Mouse (Mus musculus): ENCODE results near the gene Plcb4.

Gene Plcb4

DNA sequence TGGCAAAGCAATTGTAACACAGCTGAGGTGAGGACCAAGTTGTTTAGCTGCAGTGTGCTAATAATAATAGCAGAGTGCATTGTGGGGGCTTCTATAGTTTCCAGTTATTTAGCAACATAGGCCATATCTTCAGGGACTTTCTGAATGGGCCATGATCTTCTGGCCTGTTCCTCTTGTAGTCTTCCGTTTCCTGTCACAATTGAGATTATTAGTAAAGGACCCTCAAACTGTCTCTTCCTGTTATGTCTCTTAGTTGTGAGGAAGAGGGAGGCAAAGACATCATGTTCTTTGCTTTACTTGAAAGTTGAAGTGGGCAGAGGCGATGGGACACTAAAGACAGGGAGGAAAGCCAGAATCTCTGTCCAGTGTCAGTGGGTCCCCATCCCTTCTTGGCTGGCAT lies 195.2 kb downstream of the Plcb4 start:
- DNase-seq (ENCODE audit: low read depth, low spot score) = no peak

DNA sequence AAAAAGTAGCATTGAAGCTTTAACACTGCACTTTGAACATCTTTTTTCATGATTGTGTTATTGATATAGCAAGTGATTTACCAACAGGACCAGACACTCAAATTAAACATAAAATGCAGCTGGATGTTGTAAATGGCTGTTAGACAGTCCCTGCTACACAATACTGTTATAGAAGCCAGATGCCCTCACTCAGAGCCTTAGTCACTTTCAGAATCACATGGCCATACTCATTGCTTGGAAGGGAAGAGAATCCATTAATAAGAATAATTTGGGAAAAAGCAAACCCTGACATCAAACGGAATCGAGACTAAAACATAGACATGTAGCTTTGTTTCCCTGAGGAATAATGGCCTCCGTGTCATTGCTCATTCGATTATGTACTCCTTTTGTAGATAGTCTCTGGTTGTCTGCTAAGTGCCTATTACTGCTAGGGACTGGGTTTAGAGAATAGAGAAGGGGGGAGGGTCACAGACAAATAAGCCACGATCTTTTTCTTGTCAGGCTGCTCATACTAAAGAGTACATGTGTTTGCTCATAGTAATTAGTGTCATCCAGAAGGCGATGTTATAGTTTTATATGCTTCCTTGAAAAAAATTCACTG lies 197.2 kb downstream of the Plcb4 start:
- no peak for DNase-seq (ENCODE audit: low read depth, low spot score)

DNA sequence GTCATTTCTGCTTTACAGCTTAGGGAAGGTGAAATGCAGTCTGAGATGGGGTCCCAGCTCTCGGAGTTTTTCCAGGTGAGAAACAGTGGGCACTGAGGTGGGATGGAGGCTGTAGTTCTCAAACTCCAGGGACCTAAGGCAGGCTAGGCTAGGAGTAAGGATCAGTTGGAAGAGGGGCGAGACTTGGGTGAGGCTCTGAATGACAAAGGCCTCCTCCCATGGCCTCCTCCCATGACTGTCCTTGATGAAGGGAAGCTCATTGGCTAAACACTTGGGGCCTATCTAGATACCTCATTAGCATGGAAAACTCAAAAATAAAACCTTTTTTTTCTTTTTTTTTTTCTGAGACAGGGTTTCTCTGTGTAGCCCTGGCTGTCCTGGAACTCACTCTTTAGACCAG lies 198.0 kb downstream of the Plcb4 start:
- DNase-seq (ENCODE audit: low read depth, low spot score) = no peak

DNA sequence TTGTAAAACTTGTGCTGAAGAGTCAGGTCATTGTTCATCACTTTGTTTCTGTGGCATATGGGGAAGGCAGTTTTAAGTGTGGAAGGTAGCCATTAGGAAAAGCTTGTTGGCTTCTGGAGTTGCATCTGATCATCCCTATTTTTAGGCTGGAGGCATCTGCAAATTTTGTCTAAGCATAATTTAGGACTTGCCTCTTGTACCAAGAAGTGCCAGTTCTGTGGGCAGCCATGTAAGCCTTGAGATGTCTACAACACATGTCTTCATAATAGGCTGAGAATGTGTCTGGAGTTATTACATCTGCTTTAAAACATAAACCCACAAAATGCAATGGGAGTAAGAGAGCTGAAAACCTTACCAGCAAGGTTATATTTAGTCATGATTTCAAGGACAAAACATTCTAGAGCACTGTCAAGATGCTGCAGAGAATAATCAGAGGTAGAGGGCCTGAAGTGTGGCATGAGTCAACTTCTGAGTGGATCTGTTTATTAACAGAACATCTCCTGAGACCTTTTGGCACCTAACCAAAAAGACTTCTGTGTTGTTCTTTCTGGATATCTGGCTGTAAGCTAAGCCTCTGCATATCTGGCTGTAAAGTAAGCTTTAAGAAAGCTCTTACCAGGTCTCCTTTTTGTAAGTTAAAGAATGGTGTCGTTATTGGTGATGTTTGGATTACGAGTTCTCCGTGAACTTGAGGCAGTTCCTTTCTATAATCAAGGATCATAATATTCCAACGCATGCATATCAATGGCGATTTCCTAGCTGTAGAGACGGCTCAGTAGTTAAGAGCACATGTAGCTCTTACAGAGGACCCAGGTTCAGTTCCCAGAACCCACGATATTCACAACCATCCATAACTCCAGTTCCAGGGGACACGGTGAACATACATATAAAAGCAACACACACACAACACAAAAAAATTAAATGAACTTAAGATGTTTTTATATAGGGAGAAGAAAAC lies 203.0 kb downstream of the Plcb4 start:
- DNase-seq (ENCODE audit: low read depth, low spot score) = peak; percentile 56

DNA sequence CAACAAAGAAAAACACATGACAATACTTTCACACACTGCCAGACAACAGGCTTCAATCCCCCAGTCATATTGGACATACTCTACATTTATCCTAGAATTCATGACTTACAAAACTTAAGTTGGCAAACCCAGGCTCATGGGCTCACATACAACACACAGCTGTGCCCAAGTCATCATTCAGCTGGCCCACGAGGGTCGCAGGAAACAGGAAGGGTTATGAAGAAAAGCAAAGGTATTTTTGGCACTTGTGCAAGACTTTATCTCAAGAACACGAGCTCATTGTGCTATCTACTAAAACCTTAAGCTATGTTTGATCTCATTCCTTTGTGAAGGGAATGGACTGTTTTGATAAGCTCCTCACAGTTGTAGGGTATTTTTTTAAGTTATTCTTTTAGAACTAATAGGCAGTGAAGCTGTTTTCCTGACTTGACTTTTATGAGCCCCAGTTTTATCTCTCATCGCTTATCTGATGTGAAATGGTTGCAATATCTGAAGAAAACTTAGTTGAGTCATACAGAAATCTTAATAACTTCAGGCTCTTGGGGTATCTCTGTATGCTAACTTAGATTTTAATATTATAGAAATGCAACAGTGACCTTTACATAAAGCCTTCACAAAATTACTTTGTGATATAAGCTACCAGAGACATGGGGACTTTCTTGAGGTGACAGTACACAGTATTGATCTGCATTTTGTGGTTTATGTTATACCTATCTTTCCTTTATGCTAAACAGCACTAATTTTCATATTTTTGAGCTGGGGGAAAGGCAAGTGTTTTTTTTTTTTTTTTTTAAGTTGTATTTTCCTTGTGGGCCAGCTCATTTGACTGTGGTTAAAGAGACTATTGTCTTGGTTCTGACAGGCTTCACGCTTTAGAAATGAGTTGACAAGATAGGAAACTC lies 203.9 kb downstream of the Plcb4 start:
- DNase-seq (ENCODE audit: low read depth, low spot score) = no peak

DNA sequence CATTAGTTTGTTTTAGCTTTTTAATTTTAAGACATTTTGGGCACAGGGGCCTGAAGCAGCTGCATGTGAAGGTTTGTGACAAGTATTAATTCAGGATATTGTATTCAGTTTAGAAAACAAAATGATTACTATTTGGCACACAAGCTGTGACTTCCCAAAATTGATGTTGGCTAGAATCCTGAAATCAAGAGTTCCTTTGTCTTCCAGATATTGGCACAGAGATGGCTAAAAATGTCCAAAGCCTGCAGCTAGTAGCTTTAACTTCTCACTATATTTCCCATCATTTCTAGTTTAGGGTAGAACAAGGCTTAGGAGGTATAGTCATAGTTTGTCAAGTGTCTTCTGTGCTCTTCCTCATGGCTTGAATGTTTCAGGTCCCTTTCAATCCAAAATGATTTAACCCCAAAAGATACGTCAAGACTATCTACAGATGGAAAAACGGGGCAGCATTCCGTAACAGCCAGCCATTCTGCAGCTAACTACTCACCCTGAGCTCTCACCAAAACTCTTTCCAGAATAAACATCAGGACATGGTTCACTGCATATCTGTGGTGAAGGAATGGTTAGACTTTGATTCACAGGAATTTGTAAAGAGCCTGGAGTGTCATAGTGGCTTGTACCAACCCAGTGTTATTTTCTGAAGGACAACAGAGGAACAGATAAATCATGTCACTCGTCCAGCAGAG lies 204.7 kb downstream of the Plcb4 start:
- no peak for DNase-seq (ENCODE audit: low read depth, low spot score)

DNA sequence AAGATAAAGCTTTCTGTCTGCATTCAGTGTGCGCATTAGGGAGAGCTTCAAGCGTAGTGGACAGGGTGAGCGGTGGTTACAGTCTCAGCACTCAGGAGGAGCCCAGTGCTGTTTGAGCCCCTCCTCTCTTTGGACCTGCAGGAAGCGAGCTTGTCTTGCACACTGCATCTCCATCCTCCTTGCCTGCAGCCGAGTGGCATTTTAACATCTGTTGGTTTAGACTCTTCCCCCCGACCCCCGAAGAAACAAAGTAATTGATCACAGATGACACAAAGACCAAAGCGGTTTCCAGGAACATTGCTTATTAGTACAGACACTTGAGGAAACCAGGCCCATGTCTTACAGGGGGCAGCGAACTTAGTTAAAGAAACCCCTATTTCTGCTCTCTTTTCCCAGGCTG lies 207.6 kb downstream of the Plcb4 start:
- DNase-seq (ENCODE audit: low read depth, low spot score) = no peak

DNA sequence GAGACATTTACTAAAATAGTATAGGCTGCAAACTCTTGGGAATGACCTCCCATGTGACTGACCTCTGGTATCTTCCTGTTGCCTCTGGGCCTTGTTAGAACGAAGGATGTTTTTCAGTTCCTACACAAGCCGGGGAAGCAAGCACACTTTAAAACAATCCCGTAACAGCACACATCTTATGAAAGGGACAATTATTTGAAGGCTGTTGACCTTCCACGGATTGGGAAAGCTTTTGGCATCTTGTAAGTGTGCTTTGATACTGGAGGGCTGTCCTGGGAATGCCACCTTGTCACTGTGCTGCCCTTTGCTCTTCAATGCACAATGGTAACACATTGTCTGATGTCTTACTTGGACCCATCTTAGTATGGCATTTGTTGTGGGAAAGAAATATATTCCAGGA lies 208.0 kb downstream of the Plcb4 start:
- DNase-seq (ENCODE audit: low read depth, low spot score) = no peak

DNA sequence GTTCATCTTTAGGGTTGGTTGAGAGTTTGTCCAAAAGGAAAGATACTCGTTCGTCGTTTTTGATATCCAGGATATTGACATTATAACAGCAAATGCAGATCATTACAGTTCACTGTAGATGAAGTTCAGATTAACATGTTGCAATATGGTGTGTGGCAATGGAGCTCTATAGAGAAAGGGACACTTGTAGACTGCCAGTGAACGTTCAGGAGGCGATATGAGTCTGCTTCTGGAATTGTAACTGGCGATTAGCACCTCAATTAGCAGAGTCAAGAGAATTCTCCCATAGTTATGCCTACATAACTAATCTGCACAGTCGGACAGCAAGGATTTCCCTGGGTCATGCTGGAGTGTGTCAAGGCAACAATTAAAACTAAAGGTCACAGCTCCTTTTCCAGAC lies 210.8 kb downstream of the Plcb4 start:
- no peak for DNase-seq (ENCODE audit: low read depth, low spot score)

DNA sequence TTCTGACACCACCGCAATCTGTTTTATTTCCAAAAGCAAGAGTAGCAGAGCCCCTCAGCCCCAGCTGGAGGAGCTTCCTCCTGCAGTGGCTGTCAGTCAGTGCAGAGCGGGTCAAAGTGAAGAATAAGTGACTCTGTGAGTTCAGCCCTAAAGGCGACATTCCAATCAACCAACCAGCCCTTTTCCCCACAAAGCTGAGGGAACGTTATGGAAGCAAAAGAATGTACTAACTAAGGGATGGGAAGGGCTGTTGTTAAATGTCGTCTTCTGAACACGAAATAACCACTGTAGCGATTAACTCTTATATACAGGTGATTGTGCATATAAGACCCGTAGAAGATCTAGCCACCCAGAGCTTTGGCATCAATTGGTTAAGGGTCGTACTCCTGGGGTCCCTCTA lies 214.3 kb downstream of the Plcb4 start:
- DNase-seq (ENCODE audit: low read depth, low spot score) = no peak

DNA sequence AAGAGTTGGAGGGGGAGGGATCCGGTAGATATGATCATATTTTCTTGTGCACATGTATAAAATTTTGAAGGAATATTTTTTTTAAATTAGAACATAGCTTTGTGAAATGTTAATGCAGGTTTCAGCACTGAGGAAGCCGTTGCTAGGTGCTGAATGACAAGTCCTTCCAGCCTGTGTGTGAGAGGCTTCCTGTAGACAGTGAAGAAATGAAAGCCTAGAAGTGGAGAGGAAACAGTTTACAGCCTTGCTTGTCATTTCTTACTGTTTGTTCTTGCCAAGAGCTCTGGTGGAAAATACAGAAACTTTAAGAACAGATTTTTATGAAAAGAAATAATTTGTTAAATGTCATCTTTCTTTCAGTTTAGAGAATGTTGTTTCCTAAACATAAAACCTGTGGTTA lies 214.9 kb downstream of the Plcb4 start:
- no peak for DNase-seq (ENCODE audit: low read depth, low spot score)

DNA sequence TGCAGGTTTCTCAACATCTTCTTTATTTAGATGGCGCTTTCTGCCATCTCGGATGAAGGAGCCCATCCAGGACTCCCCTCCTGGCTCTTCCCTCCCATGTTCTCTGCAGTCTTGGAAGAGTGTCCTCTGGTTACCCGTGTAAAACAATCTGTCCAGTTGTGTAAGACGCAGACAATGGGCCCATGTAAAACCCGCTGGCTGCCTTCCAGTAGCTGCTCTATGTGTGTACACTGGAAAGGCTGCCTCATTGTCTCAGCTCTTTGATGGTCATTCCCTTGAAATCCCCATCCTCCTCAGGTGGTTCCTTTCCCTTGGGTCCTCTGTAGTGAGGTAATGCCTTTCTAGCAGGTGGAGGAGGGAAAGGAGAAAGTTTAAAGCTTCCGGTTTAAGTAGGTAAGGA lies 216.7 kb downstream of the Plcb4 start:
- no peak for DNase-seq (ENCODE audit: low read depth, low spot score)

DNA sequence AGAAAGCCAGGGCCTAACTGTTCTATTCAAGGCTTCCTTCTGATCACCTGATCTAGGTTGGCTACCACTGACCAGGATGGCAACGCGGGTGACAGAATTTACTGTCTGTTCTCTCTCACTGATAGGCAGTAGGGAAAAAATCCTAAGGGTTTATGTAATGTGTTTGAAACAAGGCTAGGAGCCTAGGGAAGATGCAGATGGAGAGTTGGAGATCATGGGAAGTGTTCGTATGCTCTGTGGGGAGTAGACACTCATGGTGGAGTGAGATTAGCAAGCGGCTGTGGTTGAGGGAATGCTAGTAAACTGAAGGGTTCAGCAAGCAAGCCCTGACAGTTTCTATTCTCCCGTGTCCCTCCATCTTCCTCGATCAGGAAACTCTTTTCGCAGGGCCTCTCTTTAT lies 220.5 kb downstream of the Plcb4 start:
- no peak for DNase-seq (ENCODE audit: low read depth, low spot score)

DNA sequence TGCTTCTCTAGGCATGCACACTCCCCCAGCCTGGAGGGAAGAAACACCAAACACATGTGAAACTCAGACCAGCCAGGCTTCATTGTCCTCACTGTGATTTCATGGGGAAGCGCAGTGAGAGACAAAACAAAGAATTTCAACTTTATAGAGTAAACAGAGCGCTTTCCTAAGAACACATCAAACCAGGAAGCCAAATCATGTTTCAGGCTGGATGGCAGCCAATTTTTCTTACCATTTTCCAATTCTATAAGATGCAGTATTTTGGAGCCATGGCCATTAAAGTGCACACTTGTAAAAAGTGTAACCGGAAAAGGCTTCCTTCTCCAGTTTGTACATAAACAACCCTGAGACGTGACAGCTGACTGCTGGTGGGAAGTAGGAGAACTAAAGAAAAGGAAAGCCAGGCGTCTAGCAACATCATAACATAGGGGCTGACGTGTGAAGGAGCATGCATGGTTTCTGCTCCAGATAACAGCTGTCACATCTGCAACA lies 221.5 kb downstream of the Plcb4 start:
- no peak for DNase-seq (ENCODE audit: low read depth, low spot score)

DNA sequence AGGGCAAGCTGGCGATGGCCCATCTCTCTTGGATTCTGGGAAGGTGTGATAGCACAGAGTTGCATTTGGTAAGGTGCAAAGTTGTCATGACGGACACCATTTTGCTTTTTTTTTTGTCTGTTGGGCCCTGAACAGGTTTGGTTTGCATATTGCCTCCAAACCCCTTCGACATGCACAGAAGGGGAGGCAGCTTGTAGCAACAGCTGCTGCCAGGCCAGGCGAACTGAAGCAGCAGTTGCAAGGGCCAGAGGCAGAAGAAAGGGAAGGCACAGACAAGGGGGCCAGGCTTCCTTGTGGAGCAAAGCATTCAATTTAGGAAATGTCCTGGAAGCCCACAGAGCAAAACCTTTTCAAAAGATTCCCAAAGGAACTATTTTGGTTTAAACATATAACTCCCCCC lies 224.5 kb downstream of the Plcb4 start:
- no peak for DNase-seq (ENCODE audit: low read depth, low spot score)

DNA sequence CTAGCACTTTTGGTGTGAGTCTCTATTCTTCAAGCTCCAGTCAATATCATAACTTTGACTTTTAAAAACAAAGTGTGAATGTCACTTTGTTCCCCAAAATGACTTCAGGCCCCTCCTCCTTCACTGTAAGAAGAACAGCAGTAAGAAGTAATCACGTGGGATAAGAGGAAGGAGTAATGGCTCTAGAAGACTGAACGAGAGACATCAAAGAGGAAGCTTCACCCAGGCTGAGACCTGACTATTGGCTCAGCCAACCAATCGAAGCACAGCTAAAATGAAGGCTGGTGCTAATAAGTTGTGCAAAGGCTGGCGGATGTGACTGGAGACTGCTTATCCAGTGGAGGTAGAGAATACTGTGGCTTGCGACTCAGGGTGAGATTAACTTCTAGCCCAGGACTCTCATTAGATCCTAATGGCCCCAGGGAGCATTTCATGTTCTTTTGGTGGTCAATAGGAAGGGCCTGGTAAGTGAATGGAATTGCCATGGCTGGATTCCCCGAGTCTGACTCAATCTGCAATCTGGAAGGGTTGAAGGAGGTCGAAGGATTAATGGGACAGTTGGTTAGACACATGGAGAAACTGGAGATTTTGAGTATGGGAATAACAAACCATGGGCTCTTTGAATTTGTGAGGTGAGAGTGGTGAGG lies 225.8 kb downstream of the Plcb4 start:
- no peak for DNase-seq (ENCODE audit: low read depth, low spot score)

DNA sequence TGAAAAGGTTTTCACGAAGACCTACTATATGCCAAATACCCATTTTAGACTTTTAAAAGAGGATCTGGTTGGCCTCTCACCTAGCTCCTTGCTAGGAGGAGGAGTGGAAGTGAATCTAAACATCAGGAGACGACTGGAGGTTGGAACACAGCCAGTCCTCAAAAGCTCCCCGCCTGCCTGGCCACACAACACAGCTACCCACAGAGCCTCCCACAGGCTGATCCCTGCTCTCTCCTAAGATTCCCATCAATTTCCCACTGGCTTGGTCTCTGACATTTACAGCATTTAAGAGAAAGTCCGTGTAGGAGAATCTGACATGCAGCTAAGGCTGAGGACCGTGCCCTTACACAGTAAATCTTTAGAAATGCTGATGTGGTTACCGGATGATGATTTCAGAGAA lies 226.8 kb downstream of the Plcb4 start:
- DNase-seq (ENCODE audit: low read depth, low spot score) = no peak

DNA sequence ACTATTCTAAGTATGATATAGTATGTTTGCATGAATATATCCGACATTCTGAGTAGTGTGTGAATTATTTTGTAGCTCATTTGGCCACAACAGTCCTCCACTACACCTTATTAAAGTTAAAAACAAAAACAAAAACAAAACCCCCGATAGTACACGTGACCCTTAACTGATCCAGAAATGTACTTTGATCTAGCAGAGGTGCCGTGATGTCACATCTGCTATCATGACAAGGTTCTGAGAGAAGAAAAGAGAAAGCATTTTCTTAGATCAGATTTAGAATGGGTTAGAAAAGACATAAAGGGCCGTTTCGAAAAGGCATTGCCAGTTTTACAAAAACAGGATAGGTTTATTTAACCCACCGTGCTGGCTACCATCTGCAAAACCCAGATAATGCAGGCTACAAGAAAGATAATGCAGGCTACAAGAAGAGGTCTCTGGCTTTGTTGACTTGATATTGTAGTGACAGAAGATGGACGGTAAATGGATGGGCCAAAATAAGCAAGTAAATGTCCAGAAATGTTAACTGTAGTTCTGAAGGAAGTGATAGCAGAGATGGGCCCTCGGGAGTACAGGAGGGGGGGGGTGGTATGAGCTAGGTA lies 227.4 kb downstream of the Plcb4 start:
- DNase-seq (ENCODE audit: low read depth, low spot score) = no peak

DNA sequence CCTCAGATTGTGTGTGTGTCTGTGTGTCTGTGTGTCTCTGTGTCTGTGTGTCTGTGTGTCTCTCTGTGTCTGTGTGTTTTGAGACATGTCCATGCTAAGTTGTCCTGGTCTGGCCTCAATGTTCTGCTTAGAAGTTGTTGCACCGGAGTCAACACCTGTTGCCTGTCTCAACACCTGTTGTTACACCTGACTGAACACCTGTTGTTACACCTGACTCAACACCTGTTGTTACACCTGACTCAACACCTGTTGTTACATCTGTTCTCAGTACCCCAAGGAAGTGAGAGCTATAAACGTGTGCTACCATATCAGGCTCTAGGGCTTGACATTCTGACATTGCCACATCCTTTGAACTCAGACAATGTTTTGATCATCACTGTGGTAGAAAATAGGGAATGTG lies 229.0 kb downstream of the Plcb4 start:
- DNase-seq (ENCODE audit: low read depth, low spot score) = no peak

DNA sequence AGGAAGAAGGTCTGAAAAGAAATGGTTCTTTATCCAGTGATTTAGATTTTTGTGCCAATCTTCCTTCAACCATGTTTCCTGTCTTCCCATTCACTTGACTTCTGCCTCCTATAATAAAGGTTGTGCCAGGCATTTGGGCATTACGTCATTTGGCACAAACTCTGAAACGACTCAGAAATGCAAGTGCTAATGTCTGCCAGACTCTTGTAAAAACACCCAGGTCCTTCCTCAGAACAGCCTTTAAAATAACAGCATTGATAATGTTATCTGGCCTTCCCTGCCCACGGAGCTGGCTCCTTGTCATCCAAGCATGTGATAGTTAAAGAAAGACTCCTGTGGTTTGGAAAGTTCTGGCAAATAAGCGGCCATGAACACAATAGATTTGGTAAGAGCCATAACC lies 229.4 kb downstream of the Plcb4 start:
- no peak for DNase-seq (ENCODE audit: low read depth, low spot score)

DNA sequence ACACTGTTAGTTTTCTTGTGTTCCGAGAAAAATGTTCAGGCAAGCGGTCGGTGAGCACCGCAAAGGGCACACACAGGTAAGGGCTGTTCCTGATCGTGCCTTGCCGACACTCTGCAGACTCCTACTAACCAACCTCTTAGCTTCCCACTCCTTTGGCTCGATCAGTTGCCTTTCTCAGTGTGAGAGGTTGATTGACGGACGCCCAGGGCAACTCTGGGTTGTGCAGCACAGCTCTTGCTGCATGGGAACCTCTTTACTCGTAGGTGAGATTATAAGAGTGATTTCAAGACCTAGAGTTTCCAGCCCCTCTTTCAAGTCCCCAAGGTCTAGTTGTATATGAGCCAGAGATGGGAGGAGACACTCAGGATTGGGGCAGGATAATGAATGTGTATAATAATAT lies 230.0 kb downstream of the Plcb4 start:
- no peak for DNase-seq (ENCODE audit: low read depth, low spot score)
